Mouse (Mus musculus): ENCODE data around the gene Sgsm3. TPM values are rescaled to one million over a fixed set of nuclear protein-coding genes. Genes with fewer than 3 reads are reported as not detected.

Sgsm3 gene
- polyA plus RNA-seq, 1 experiment from 2014 or later: 57.9 TPM

- WGBS: 65% methylated on average over 3 of the region's 3 CpGs
- H3K27ac ChIP-seq (ENCODE audit: low read depth, low read length): no peak overlapping the region
- no peak for ATAC-seq (ENCODE audit: low read depth)
- H3K4me2 ChIP-seq (ENCODE audit: low read depth, low read length): no peak overlapping the region
- no peak overlapping the region for H3K9ac ChIP-seq (replicated peaks; ENCODE audit: low read depth, low read length)
- no peaks in the 10 kb centered on the region for H3K27me3 ChIP-seq (ENCODE audit: control insufficient read depth, insufficient read depth, low read length)
- H3K4me3 ChIP-seq (ENCODE audit: low read depth, low read length): no peak overlapping the region
- H3K36me3 ChIP-seq (ENCODE audit: control insufficient read depth, insufficient read depth, low read length): peaks cover 68% of the 10 kb centered on the region
- H3K4me1 ChIP-seq (ENCODE audit: control insufficient read depth, insufficient read depth, low read length): no peaks in the 10 kb centered on the region
- no peaks in the 10 kb centered on the region for H3K9me3 ChIP-seq (ENCODE audit: control insufficient read depth, low read length)
Measured at GRCm38 (mm10) chr15:81011523-81011922, 34.0 kb downstream of the Sgsm3 start.

GRCm38 (mm10) chr15:81012359-81012758, 34.8 kb downstream of the Sgsm3 start:
- Histone ChIP-seq H3K27me3 (ENCODE audit: control insufficient read depth, insufficient read depth, low read length) (no peaks in the 10 kb centered on the region), H3K4me1 (ENCODE audit: control insufficient read depth, insufficient read depth, low read length) (no peaks in the 10 kb centered on the region), H3K9ac (replicated peaks; ENCODE audit: low read depth, low read length) (no peak overlapping the region), H3K9me3 (ENCODE audit: control insufficient read depth, low read length) (no peaks in the 10 kb centered on the region), H3K27ac (ENCODE audit: low read depth, low read length) (no peak overlapping the region), H3K4me2 (ENCODE audit: low read depth, low read length) (no peak overlapping the region), H3K36me3 (ENCODE audit: control insufficient read depth, insufficient read depth, low read length) (peaks cover 75% of the 10 kb centered on the region), H3K4me3 (ENCODE audit: low read depth, low read length) (no peak overlapping the region)
- no peak for ATAC-seq (ENCODE audit: low read depth)
- 95% methylated on average over 4 of the region's 4 CpGs for WGBS

GRCm38 (mm10) chr15:81013186-81013585, 35.6 kb downstream of the Sgsm3 start:
- 82% methylated on average over 7 of the region's 7 CpGs for WGBS
- Histone ChIP-seq H3K9ac (replicated peaks; ENCODE audit: low read depth, low read length) (no peak overlapping the region), H3K4me3 (ENCODE audit: low read depth, low read length) (no peak overlapping the region), H3K4me1 (ENCODE audit: control insufficient read depth, insufficient read depth, low read length) (no peaks in the 10 kb centered on the region), H3K4me2 (ENCODE audit: low read depth, low read length) (no peak overlapping the region), H3K9me3 (ENCODE audit: control insufficient read depth, low read length) (no peaks in the 10 kb centered on the region), H3K27me3 (ENCODE audit: control insufficient read depth, insufficient read depth, low read length) (no peaks in the 10 kb centered on the region), H3K27ac (ENCODE audit: low read depth, low read length) (no peak overlapping the region), H3K36me3 (ENCODE audit: control insufficient read depth, insufficient read depth, low read length) (peaks cover 80% of the 10 kb centered on the region)
- ATAC-seq (ENCODE audit: low read depth): no peak

GRCm38 (mm10) chr15:81015068-81015744, 37.6 kb downstream of the Sgsm3 start:
- H3K36me3 ChIP-seq (ENCODE audit: control insufficient read depth, insufficient read depth, low read length): peaks cover 71% of the 10 kb centered on the region
- no peak for ATAC-seq (ENCODE audit: low read depth)
- 90% methylated on average over 5 of the region's 5 CpGs for WGBS

GRCm38 (mm10) chr15:81016488-81016887, 38.9 kb downstream of the Sgsm3 start:
- H3K36me3 ChIP-seq (ENCODE audit: control insufficient read depth, insufficient read depth, low read length): peaks cover 64% of the 10 kb centered on the region
- H3K4me3 ChIP-seq (ENCODE audit: low read depth, low read length): no peak overlapping the region
- no peak for ATAC-seq (ENCODE audit: low read depth)
- H3K27ac ChIP-seq (ENCODE audit: low read depth, low read length): no peak overlapping the region
- no peaks in the 10 kb centered on the region for H3K27me3 ChIP-seq (ENCODE audit: control insufficient read depth, insufficient read depth, low read length)
- 92% methylated on average over 10 of the region's 10 CpGs for WGBS
- H3K4me1 ChIP-seq (ENCODE audit: control insufficient read depth, insufficient read depth, low read length): no peaks in the 10 kb centered on the region
- H3K9me3 ChIP-seq (ENCODE audit: control insufficient read depth, low read length): no peaks in the 10 kb centered on the region
- no peak overlapping the region for H3K4me2 ChIP-seq (ENCODE audit: low read depth, low read length)
- H3K9ac ChIP-seq (replicated peaks; ENCODE audit: low read depth, low read length): no peak overlapping the region

More at GRCm38 (mm10) chr15:81015068-81015744, 37.6 kb downstream of the Sgsm3 start:
- Histone ChIP-seq H3K9me3 (ENCODE audit: control insufficient read depth, low read length) (no peaks in the 10 kb centered on the region), H3K4me3 (ENCODE audit: low read depth, low read length) (no peak overlapping the region), H3K27me3 (ENCODE audit: control insufficient read depth, insufficient read depth, low read length) (no peaks in the 10 kb centered on the region), H3K27ac (ENCODE audit: low read depth, low read length) (no peak overlapping the region), H3K4me1 (ENCODE audit: control insufficient read depth, insufficient read depth, low read length) (no peaks in the 10 kb centered on the region), H3K4me2 (ENCODE audit: low read depth, low read length) (no peak overlapping the region), H3K9ac (replicated peaks; ENCODE audit: low read depth, low read length) (no peak overlapping the region)

- Histone ChIP-seq H3K4me3 (ENCODE audit: low read depth, low read length) (no peak overlapping the region), H3K27me3 (ENCODE audit: control insufficient read depth, insufficient read depth, low read length) (no peaks in the 10 kb centered on the region), H3K9me3 (ENCODE audit: control insufficient read depth, low read length) (no peaks in the 10 kb centered on the region), H3K4me2 (ENCODE audit: low read depth, low read length) (no peak overlapping the region), H3K36me3 (ENCODE audit: control insufficient read depth, insufficient read depth, low read length) (peaks cover 55% of the 10 kb centered on the region), H3K27ac (ENCODE audit: low read depth, low read length) (no peak overlapping the region), H3K9ac (replicated peaks; ENCODE audit: low read depth, low read length) (no peak overlapping the region), H3K4me1 (ENCODE audit: control insufficient read depth, insufficient read depth, low read length) (no peaks in the 10 kb centered on the region)
- 92% methylated on average over 7 of the region's 7 CpGs for WGBS
- ATAC-seq (ENCODE audit: low read depth): no peak
Measured at GRCm38 (mm10) chr15:81017308-81017707, 39.7 kb downstream of the Sgsm3 start.

- H3K27me3 ChIP-seq (ENCODE audit: control insufficient read depth, insufficient read depth, low read length): no peaks in the 10 kb centered on the region
- no peak overlapping the region for H3K27ac ChIP-seq (ENCODE audit: low read depth, low read length)
- ATAC-seq (ENCODE audit: low read depth): no peak
- H3K9me3 ChIP-seq (ENCODE audit: control insufficient read depth, low read length): no peaks in the 10 kb centered on the region
- H3K4me1 ChIP-seq (ENCODE audit: control insufficient read depth, insufficient read depth, low read length): 0 out of 2 replicates have a peak, but pooled peaks cover 3% of the 10 kb centered on the region
- 92% methylated on average over 6 of the region's 6 CpGs for WGBS
- no peak overlapping the region for H3K4me3 ChIP-seq (ENCODE audit: low read depth, low read length)
- H3K4me2 ChIP-seq (ENCODE audit: low read depth, low read length): no peak overlapping the region
- H3K36me3 ChIP-seq (ENCODE audit: control insufficient read depth, insufficient read depth, low read length): peaks cover 32% of the 10 kb centered on the region
- no peak overlapping the region for H3K9ac ChIP-seq (replicated peaks; ENCODE audit: low read depth, low read length)
Measured at GRCm38 (mm10) chr15:81021377-81021776, 43.8 kb downstream of the Sgsm3 start.

- Histone ChIP-seq H3K36me3 (ENCODE audit: control insufficient read depth, insufficient read depth, low read length) (peaks cover 21% of the 10 kb centered on the region), H3K4me1 (ENCODE audit: control insufficient read depth, insufficient read depth, low read length) (0 out of 2 replicates have a peak, but pooled peaks cover 3% of the 10 kb centered on the region), H3K4me3 (ENCODE audit: low read depth, low read length) (no peak overlapping the region), H3K27me3 (ENCODE audit: control insufficient read depth, insufficient read depth, low read length) (no peaks in the 10 kb centered on the region), H3K27ac (ENCODE audit: low read depth, low read length) (no peak overlapping the region), H3K9me3 (ENCODE audit: control insufficient read depth, low read length) (no peaks in the 10 kb centered on the region), H3K4me2 (ENCODE audit: low read depth, low read length) (no peak overlapping the region), H3K9ac (replicated peaks; ENCODE audit: low read depth, low read length) (no peak overlapping the region)
- WGBS: 90% methylated on average over 7 of the region's 7 CpGs
- ATAC-seq (ENCODE audit: low read depth): no peak
Measured at GRCm38 (mm10) chr15:81022437-81022836, 44.9 kb downstream of the Sgsm3 start.

- ATAC-seq (ENCODE audit: low read depth): no peak
- H3K36me3 ChIP-seq (ENCODE audit: control insufficient read depth, insufficient read depth, low read length): peaks cover 11% of the 10 kb centered on the region; the same call in 1 of the 2 replicates
- WGBS: 89% methylated on average over 9 of the region's 9 CpGs
- 0 out of 2 replicates have a peak, but pooled peaks cover 3% of the 10 kb centered on the region for H3K4me1 ChIP-seq (ENCODE audit: control insufficient read depth, insufficient read depth, low read length)
- H3K9ac ChIP-seq (replicated peaks; ENCODE audit: low read depth, low read length): no peak overlapping the region
- H3K27ac ChIP-seq (ENCODE audit: low read depth, low read length): no peak overlapping the region
- H3K9me3 ChIP-seq (ENCODE audit: control insufficient read depth, low read length): no peaks in the 10 kb centered on the region
- H3K4me3 ChIP-seq (ENCODE audit: low read depth, low read length): no peak overlapping the region
- no peak overlapping the region for H3K4me2 ChIP-seq (ENCODE audit: low read depth, low read length)
- no peaks in the 10 kb centered on the region for H3K27me3 ChIP-seq (ENCODE audit: control insufficient read depth, insufficient read depth, low read length)
Measured at GRCm38 (mm10) chr15:81023842-81024241, 46.3 kb downstream of the Sgsm3 start.

All from neural tube, embryonic 14.5 days (tissue).